Mouse (Mus musculus): ENCODE results near the gene Parp8. TPM values are rescaled to one million over a fixed set of nuclear protein-coding genes. Genes with fewer than 3 reads are reported as not detected.

The Parp8 gene
- polyA plus RNA-seq (2014; fragmentation: Illumina TruSeq; extraction: RNeasy Lipid Tissue Mini Kit (QIAGEN cat#74804); ENCODE audit: low read depth, low replicate concordance), result 23.9 TPM

DNA sequence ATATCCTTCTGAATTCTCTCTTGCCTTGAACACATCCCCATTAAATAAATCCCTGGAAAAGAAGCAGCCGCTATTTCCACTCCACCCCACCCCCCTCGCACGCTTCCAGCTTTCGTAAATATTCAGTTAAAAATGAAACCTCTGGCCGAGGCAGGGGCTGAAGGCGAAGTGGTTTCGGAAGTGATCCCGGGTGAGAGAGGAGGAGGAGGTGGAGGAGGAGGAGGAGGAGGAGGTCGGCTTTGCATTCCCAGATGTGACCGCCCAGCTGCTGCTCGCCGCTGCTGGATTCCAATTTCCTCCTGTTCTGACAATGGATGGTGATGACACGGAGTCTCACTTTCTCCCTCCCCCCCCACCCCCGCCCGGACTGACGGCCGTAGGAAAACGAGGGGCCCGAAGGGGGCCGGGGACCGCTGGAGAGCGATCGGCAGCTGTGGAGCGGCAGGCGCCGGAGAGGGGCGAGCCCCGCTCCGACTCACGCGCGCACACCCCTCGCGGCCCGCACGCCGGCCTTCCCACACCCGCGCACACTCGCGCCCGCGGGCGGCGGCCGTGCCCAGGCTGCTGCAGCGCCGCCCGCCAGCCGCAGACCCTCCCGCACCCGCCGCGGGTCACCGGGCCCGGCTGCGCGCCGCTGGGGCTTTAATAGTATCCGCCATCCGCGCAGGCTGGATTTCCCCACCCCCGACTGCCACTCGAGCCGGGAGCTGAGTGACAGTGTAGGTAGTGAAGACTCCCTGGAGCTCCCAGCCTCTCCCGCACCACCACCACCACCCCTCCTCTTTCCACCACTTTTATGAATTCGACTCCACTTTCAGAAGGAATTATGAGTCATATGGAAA is at the start of gene Parp8:
Gene Parp8, minus strand, starts transcription at position 312 of the 842 bp plus-strand sequence.

Other genes with a start within 250 kb of the Parp8 start
- gene Emb, start 183.0 kb upstream of the Parp8 start, polyA plus RNA-seq (2014; fragmentation: Illumina TruSeq; extraction: RNeasy Lipid Tissue Mini Kit (QIAGEN cat#74804); ENCODE audit: low read depth, low replicate concordance), result 105 TPM
- not detected for gene Gm17509, start 195.5 kb upstream of the Parp8 start, polyA plus RNA-seq (2014; fragmentation: Illumina TruSeq; extraction: RNeasy Lipid Tissue Mini Kit (QIAGEN cat#74804); ENCODE audit: low read depth, low replicate concordance)

All from kidney, adult 10 weeks (tissue).